Mouse (Mus musculus) neural tube, embryonic 11.5 days (tissue): ENCODE data around the gene Golgb1. TPM values are rescaled to one million over a fixed set of nuclear protein-coding genes. Genes with fewer than 3 reads are reported as not detected.

Experiments used
- ATAC-seq: fragments of 200-750 bp; cut with Nextera tagmentation; 2 replicates; pipeline ENCODE4 v1.8.0; 2017; ENCODE audit warnings: moderate number of reproducible peaks, mild to moderate bottlenecking, moderate TSS enrichment, moderate library complexity; ENCODE audit not compliant: insufficient read depth, low FRiP score, low TSS enrichment
- DNase-seq: peaks from one replicate; pipeline ENCODE4 v3.0.0-alpha.2; 2015; ENCODE audit warnings: low spot score
- H3K27ac ChIP-seq: fragments of 300-500 bp; sonication (generic); 2 replicates; pipeline ENCODE4 v1.5.1; 2014; ENCODE audit warnings: low read depth, mild to moderate bottlenecking, low read length
- H3K27me3 ChIP-seq: fragments of 300-500 bp; sonication (generic); 2 replicates; pipeline ENCODE4 v1.6.1; 2014; ENCODE audit warnings: mild to moderate bottlenecking, low read length, mixed read lengths; ENCODE audit not compliant: control insufficient read depth, insufficient read depth
- H3K36me3 ChIP-seq: fragments of 300-500 bp; sonication (generic); 2 replicates; pipeline ENCODE4 v1.6.1; 2014; ENCODE audit warnings: mild to moderate bottlenecking, low read length, moderate library complexity, mixed read lengths; ENCODE audit not compliant: control insufficient read depth, insufficient read depth
- H3K4me1 ChIP-seq: fragments of 300-500 bp; sonication (generic); 2 replicates; pipeline ENCODE4 v1.6.1; 2014; ENCODE audit warnings: low read length, mixed read lengths; ENCODE audit not compliant: control insufficient read depth, insufficient read depth
- H3K4me2 ChIP-seq: fragments of 300-500 bp; sonication (generic); 2 replicates; pipeline ENCODE4 v1.6.1; 2014; ENCODE audit warnings: low read depth, mild to moderate bottlenecking, moderate library complexity
- H3K4me3 ChIP-seq: fragments of 300-500 bp; sonication (generic); 2 replicates; pipeline ENCODE4 v1.5.1; 2014; ENCODE audit warnings: low read depth, low read length
- H3K9ac ChIP-seq: fragments of 300-500 bp; sonication (generic); 2 replicates; pipeline ENCODE4 v1.6.1; 2014; ENCODE audit warnings: mild to moderate bottlenecking, low read length
- H3K9me3 ChIP-seq: fragments of 300-500 bp; sonication (generic); 2 replicates; pipeline ENCODE4 v1.6.1; 2016; ENCODE audit warnings: low read length; ENCODE audit not compliant: control insufficient read depth
- WGBS: fragments of 180-500 bp; shearing (Covaris S2); extraction: QIAGEN DNeasy Blood & Tissue Kit; methylation state at CpG from one replicate; pipeline ENCODE4 v1.1.7; 2014; 5-methylcytosine and 5-hydroxymethylcytosine counted together
- polyA plus RNA-seq: library from polyadenylated mRNA; unstranded; fragments of >200 nt; fragmentation: Nextera tagmentation; extraction: Ambion mirVana; gene quantifications from 2 replicates; pipeline ENCODE4 v1.2.1, GENCODE M21; 2014

Gene Golgb1
- polyA plus RNA-seq, 1 experiment from 2014 or later, result 74.2 TPM

GRCm38 (mm10) chr16:36896712-36897111, 21.8 kb downstream of the Golgb1 start:
- 92% methylated on average over 6 of the region's 6 CpGs for WGBS
- Histone ChIP-seq H3K9me3 (no peaks in the 10 kb centered on the region), H3K36me3 (peaks cover 7% of the 10 kb centered on the region; the same call in 1 of the 2 replicates), H3K4me3 (no peak overlapping the region), H3K4me1 (no peaks in the 10 kb centered on the region), H3K4me2 (no peak overlapping the region), H3K27ac (no peak overlapping the region), H3K27me3 (no peaks in the 10 kb centered on the region), H3K9ac (no peak overlapping the region)
- DNase-seq (no peak), ATAC-seq (no peak)

- no peaks in the 10 kb centered on the region for H3K9me3 ChIP-seq
- H3K4me1 ChIP-seq, result no peaks in the 10 kb centered on the region
- no peak overlapping the region for H3K9ac ChIP-seq
- H3K27me3 ChIP-seq, result no peaks in the 10 kb centered on the region
- H3K4me2 ChIP-seq, result no peak overlapping the region
- WGBS, result 89% methylated on average over 5 of the region's 5 CpGs
- H3K27ac ChIP-seq, result no peak overlapping the region
- H3K4me3 ChIP-seq, result no peak overlapping the region
- DNase-seq, result no peak
- peaks cover 5% of the 10 kb centered on the region for H3K36me3 ChIP-seq
- no peak for ATAC-seq
These were observed 28.2 kb downstream of the Golgb1 start for GRCm38 (mm10) chr16:36903156-36903555.

- H3K36me3 ChIP-seq, result peaks cover 3% of the 10 kb centered on the region
- no peaks in the 10 kb centered on the region for H3K27me3 ChIP-seq
- no peak overlapping the region for H3K27ac ChIP-seq
- no peak overlapping the region for H3K4me2 ChIP-seq
- H3K9ac ChIP-seq, result no peak overlapping the region
- 88% methylated on average over 10 of the region's 10 CpGs for WGBS
- no peaks in the 10 kb centered on the region for H3K9me3 ChIP-seq
- ATAC-seq (no peak), DNase-seq (no peak)
- H3K4me1 ChIP-seq, result no peaks in the 10 kb centered on the region
- H3K4me3 ChIP-seq, result no peak overlapping the region
These were observed 37.0 kb downstream of the Golgb1 start for GRCm38 (mm10) chr16:36911909-36912308.

GRCm38 (mm10) chr16:36912311-36912710, 37.4 kb downstream of the Golgb1 start:
- 93% methylated on average over 13 of the region's 13 CpGs for WGBS

GRCm38 (mm10) chr16:36914195-36914594, 39.3 kb downstream of the Golgb1 start:
- no peak overlapping the region for H3K4me3 ChIP-seq
- H3K27ac ChIP-seq, result no peak overlapping the region
- 92% methylated on average over 5 of the region's 5 CpGs for WGBS
- no peak overlapping the region for H3K4me2 ChIP-seq
- H3K36me3 ChIP-seq, result peaks cover 8% of the 10 kb centered on the region
- no peak for ATAC-seq
- H3K27me3 ChIP-seq, result no peaks in the 10 kb centered on the region
- no peak for DNase-seq
- H3K9me3 ChIP-seq, result no peaks in the 10 kb centered on the region
- H3K4me1 ChIP-seq, result no peaks in the 10 kb centered on the region
- H3K9ac ChIP-seq, result no peak overlapping the region

More at GRCm38 (mm10) chr16:36912311-36912710, 37.4 kb downstream of the Golgb1 start:
- ATAC-seq (no peak), DNase-seq (no peak)
- Histone ChIP-seq H3K4me2 (no peak overlapping the region), H3K36me3 (peaks cover 3% of the 10 kb centered on the region), H3K9me3 (no peaks in the 10 kb centered on the region), H3K27ac (no peak overlapping the region), H3K4me3 (no peak overlapping the region), H3K4me1 (no peaks in the 10 kb centered on the region), H3K27me3 (no peaks in the 10 kb centered on the region), H3K9ac (no peak overlapping the region)

- 93% methylated on average over 10 of the region's 10 CpGs for WGBS
- Histone ChIP-seq H3K4me1 (no peaks in the 10 kb centered on the region), H3K4me2 (no peak overlapping the region), H3K9me3 (no peaks in the 10 kb centered on the region), H3K36me3 (peaks cover 5% of the 10 kb centered on the region; the same call in 1 of the 2 replicates), H3K27ac (no peak overlapping the region), H3K9ac (no peak overlapping the region), H3K27me3 (no peaks in the 10 kb centered on the region), H3K4me3 (no peak overlapping the region)
- ATAC-seq (no peak), DNase-seq (no peak)
These were observed 43.6 kb downstream of the Golgb1 start for GRCm38 (mm10) chr16:36918505-36918904.

GRCm38 (mm10) chr16:36920410-36920809, 45.5 kb downstream of the Golgb1 start:
- DNase-seq, result no peak
- WGBS, result 90% methylated on average over 3 of the region's 3 CpGs
- H3K4me2 ChIP-seq, result no peak overlapping the region
- H3K9ac ChIP-seq, result no peak overlapping the region
- no peaks in the 10 kb centered on the region for H3K4me1 ChIP-seq
- H3K27me3 ChIP-seq, result no peaks in the 10 kb centered on the region
- H3K9me3 ChIP-seq, result no peaks in the 10 kb centered on the region
- H3K4me3 ChIP-seq, result no peak overlapping the region
- peaks cover 5% of the 10 kb centered on the region; the same call in 1 of the 2 replicates for H3K36me3 ChIP-seq
- no peak overlapping the region for H3K27ac ChIP-seq
- no peak for ATAC-seq

GRCm38 (mm10) chr16:36921067-36921613, 46.2 kb downstream of the Golgb1 start:
- Histone ChIP-seq H3K27me3 (no peaks in the 10 kb centered on the region), H3K9ac (no peak overlapping the region), H3K9me3 (no peaks in the 10 kb centered on the region), H3K36me3 (peaks cover 8% of the 10 kb centered on the region; the same call in 1 of the 2 replicates), H3K4me3 (no peak overlapping the region), H3K4me1 (no peaks in the 10 kb centered on the region), H3K27ac (no peak overlapping the region), H3K4me2 (no peak overlapping the region)
- ATAC-seq (no peak), DNase-seq (no peak)
- WGBS, result 92% methylated on average over 8 of the region's 8 CpGs

- DNase-seq (no peak), ATAC-seq (no peak)
- H3K9ac ChIP-seq, result no peak overlapping the region
- no peaks in the 10 kb centered on the region for H3K4me1 ChIP-seq
- H3K27me3 ChIP-seq, result no peaks in the 10 kb centered on the region
- WGBS, result 92% methylated on average over 6 of the region's 6 CpGs
- H3K4me3 ChIP-seq, result no peak overlapping the region
- no peaks in the 10 kb centered on the region for H3K9me3 ChIP-seq
- H3K4me2 ChIP-seq, result no peak overlapping the region
- H3K36me3 ChIP-seq, result peaks cover 8% of the 10 kb centered on the region; the same call in 1 of the 2 replicates
- H3K27ac ChIP-seq, result no peak overlapping the region
These were observed 47.0 kb downstream of the Golgb1 start for GRCm38 (mm10) chr16:36921980-36922379.
